Mouse (Mus musculus): ENCODE results near the gene Minpp1. TPM values are rescaled to one million over a fixed set of nuclear protein-coding genes. Genes with fewer than 3 reads are reported as not detected.

The Minpp1 gene
- polyA plus RNA-seq (2014; fragmentation: Illumina TruSeq; extraction: RNeasy Lipid Tissue Mini Kit (QIAGEN cat#74804); ENCODE audit: low read depth, low replicate concordance) = 41.4 TPM

DNA sequence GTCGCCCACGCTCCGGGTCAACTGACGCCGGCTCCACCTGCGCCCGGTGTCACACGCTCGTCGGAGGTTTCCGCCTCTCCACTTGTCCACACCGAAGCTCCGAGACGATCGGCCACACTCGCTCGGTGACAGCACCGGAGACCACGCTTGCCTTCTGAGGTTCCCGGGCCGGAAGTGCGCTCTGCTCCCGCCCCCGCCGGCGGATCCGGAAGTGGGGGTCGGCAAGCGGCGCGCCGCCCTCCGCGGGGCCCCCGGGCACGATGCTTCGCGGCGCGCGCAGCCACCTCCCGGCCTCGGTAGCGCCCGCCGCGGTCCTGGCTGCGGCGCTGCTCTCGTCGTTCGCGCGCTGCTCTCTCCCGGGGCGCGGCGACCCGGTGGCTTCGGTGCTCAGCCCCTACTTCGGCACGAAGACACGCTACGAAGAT lies at the start of gene Minpp1:
Gene Minpp1 (plus strand): TSS at position 89 of the 425 bp plus-strand sequence.

DNA sequence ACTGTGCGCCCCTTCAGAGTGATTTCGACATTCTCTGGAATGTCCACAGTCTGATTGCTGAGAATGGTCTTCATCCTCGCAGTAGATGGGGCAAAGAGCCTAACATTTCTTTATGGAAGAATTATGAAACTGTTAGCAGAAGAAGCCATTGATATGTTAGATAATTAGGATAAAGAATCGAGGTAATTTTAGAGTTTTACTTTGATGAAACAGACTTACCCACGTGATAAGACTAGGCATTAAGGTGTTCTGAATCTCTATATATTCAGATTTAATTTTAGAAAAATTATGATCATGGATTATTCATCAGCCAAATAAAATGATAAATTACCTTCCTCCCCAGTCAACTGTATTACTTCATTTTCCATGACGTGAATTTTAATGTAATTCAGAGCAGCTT lies 19.1 kb upstream of the Minpp1 start, which contains the start of gene Rpl9-ps6:
Gene Rpl9-ps6 (minus strand): TSS at position 101 of the 400 bp plus-strand sequence.

Other genes with a start within 250 kb of the Minpp1 start
- 62.2 TPM for gene Sgms1, start 96.1 kb upstream of the Minpp1 start, polyA plus RNA-seq (2014; fragmentation: Illumina TruSeq; extraction: RNeasy Lipid Tissue Mini Kit (QIAGEN cat#74804); ENCODE audit: low read depth, low replicate concordance)
- 39.7 TPM for gene Rpl9-ps6, start 19.2 kb upstream of the Minpp1 start, polyA plus RNA-seq (2014; fragmentation: Illumina TruSeq; extraction: RNeasy Lipid Tissue Mini Kit (QIAGEN cat#74804); ENCODE audit: low read depth, low replicate concordance)
- gene Papss2, start 110.0 kb downstream of the Minpp1 start, polyA plus RNA-seq (2014; fragmentation: Illumina TruSeq; extraction: RNeasy Lipid Tissue Mini Kit (QIAGEN cat#74804); ENCODE audit: low read depth, low replicate concordance) = 375 TPM